Mouse (Mus musculus) stomach, postnatal 0 days (tissue): ENCODE results near the gene Gm45618.

ENCODE experiments used
- CTCF ChIP-seq: IDR thresholded peaks from 2 replicates; pipeline ENCODE4 v1.5.1; 2016; ENCODE audit warnings: antibody characterized with exemption, low read depth, mild to moderate bottlenecking, moderate library complexity
- EP300 ChIP-seq: optimal IDR thresholded peaks from 2 replicates; pipeline ENCODE3; 2016; ENCODE audit warnings: antibody characterized with exemption

- TF ChIP-seq CTCF (peak; percentile 96), EP300 (no peak)
Observed at GRCm38 (mm10) chr7:142097776-142098175, 22.8 kb downstream of the Gm45618 start.
